Mouse (Mus musculus) cerebellum, postnatal 10 days (tissue): ENCODE measurements around the gene Gm28043.
A peak's percentile ranks its signal among the peaks of the same experiment; 100 is the strongest.
"Not testable (repeated sequence)": the region's sequence is repeated elsewhere in the genome, so short reads cannot be mapped to it uniquely, and the experiment has no call there.

Experiments used
- DNase-seq, 2 experiments: peaks; one replicate each; pipeline ENCODE4 v3.0.0; 2021; ENCODE audit warnings: mixed read lengths in 2 of 2

Gm28043 gene

DNA sequence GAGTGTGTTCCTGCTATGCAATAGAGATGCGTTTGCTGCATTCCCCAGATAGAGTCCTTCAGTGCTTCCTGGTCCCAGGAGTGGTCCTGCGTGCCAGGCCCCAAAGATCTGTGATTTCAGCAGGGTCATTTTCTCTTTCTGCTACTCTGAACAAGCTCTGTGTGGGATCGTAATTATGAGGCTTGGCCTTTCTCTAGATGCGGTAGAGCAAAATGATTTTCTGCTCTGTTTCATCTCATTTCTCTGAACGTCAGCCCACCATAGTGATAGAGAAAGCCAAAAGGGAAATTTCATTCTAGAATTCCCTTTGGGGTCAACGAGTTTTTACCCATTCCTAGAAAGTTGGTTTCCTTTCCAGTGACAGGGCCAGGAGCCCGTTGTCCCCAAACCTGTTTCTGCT, 67.6 kb downstream of the Gm28043 start:
- DNase-seq: no peak

DNA sequence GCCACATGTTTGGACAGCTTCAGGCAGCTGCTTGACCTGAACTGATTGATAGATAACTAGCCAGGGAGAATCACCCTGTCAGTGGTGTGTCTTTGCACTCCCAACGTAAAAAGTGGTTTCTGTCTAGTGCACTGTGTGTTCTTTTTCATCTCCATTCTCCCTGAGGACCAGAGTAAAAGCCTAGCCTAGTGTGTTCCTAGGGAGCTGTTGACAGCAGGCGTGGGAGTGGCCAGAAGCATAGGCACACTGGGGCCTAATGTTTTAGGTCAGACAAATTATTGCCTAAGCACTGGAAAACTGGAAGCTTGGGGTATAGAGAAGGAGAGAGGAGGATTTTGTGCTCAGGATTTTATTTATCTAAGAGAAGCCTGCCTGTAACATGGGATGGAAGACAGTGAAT, 68.5 kb downstream of the Gm28043 start:
- DNase-seq: no peak

DNA sequence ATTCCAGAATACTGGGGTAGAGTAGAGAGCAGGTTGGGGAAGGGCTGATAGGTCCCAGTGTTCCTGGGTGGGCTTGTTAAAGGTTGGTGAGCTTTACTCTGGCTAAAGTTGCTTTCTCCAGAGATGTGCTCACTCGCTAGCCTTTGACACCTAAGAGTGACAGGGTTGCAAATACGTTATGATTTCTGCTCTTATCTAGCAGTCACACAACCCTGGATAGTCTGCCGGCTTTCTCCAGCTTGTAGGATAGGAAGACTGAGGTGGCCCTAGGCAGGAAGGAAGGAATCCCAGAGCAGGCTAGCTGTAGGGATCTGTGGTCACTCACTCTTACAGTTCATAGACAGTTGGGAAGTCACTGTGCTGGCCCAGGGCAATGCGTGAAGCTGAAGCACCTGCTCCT, 69.6 kb downstream of the Gm28043 start:
- no peak for DNase-seq

DNA sequence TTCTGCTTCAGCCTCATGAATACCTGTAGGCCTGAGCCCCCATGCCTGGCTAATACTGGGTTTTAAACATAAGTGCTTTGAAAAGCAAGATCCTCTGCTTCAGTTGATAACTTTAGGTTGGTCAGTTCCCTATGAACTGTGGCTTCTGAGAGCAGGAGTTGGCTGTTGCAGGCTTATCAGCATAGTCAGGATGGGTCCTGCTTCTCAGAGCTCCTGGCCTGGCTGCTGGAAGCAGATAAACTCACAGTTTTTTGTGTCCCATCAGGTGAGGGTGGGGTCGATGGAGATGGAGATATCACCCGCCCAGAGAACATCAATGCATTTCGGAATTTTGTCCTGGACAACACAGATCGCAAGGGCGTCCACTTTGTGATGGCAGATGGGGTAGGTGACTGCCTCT, 72.1 kb downstream of the Gm28043 start:
- DNase-seq: no peak

DNA sequence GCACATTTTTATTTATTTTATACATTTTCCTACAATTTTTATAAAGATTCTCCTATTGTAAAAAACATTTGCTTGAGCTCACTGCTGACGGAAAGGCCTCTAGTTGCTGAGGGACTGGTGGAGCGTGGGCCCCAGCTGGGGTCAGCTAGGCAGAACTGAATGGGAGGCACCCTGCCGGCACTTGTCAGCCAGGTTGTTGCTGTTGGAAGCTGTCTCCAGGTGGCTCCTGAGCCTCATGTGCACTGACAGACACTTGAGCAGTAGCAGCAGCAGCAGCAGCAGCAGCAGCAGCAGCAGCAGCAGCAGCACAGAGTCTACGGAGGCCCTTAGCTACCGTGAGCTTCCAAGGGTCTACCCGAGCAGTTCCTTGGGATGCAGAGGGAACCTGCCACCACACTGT, 72.7 kb downstream of the Gm28043 start:
- peak; percentile 40 to 54 for DNase-seq

DNA sequence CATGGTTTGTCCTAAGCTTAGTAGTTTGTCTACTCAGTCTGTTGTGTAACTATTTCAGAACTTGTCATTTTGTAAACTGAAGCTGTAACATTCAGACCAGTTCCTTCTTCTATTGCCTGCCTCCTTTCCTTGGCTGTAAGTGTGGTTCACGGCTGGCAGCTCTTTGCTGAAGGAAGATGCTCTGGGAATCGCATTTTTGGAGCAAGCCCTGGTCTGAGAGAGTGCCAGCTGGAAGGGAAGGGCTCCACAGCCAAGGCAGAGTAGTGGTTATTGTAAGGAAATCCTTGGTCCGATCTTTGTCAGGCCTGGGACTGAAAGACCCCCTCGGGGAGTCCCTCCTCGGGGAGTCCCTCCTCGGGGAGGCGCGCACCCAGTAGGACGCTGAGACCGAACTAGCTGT, 73.9 kb downstream of the Gm28043 start:
- DNase-seq: peak; percentile 89 to 91

DNA sequence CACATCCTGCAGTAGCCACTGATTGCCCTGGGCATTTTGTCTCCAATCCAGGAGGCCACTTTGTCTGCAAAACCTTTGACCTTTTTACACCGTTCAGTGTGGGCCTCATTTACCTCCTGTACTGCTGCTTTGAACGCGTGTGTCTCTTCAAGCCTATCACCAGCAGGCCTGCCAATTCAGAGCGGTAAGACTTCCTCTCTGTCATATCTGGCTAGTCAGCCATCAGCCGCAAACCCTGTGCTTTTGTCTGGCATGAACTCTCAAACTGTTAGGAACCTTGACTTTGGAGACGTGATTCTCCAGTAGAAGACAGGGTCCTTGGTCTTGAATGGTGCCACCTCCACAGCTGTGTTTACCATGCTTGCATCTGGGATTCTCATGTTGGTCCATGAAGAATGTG, 75.6 kb downstream of the Gm28043 start:
- DNase-seq: no peak

DNA sequence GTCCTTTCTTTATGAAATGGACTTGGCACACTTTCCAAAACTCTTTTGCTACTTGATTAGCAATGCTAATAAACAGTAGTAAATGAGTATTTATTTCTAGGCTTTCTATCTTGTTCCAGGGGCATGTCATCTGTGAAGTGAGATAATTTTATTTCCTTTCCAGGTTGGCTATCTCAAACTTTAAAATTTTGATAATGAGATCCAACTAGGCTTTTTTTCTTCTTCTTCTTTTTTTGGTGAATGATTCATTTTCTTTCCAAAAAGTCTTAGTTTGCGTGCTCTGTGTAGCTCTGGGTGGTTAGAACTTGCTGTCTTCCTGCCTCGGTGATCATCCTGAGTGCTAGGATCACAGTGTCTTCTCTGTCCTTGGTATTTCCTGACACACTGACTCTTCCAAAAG, 78.2 kb downstream of the Gm28043 start:
- DNase-seq: no peak

DNA sequence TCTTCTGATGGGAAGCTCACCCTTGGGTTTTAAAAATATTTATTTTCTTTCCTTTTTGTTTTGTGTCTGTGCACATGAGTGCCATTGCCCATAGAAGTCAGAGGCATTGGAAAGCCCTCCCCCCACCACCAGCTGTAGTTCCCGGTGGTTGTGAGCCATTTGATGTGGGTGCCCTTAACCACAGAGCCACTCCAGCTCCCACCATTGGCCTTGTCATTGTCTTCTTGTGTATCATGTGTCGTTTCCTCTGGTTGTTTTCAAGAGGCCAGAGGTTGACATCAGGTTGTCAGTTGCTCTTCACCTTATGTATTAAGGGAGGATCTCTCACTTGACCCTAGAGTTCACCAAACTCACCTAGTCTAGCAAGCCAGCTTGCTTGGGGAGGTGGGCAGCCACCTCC, 78.9 kb downstream of the Gm28043 start:
- no peak for DNase-seq

DNA sequence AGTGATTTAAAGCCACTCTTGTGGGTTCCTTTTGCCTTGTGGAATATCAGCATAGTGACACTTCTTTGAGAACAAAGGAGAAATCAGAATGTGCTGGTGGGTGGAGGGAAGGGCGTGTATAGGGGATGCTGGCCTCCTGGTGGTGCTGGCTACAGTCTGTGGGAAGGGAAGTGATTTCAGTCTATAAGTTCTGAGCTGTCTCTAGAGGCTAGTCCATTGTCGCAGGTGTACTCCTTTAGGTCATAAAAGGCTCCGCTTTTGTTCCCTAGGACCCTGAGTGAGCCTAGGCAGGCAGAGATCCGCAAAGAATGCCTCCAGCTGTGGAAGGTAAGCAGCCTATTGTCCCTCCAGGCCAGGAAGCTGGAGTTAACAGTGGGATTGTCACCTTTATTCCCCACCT, 79.8 kb downstream of the Gm28043 start:
- no peak for DNase-seq

DNA sequence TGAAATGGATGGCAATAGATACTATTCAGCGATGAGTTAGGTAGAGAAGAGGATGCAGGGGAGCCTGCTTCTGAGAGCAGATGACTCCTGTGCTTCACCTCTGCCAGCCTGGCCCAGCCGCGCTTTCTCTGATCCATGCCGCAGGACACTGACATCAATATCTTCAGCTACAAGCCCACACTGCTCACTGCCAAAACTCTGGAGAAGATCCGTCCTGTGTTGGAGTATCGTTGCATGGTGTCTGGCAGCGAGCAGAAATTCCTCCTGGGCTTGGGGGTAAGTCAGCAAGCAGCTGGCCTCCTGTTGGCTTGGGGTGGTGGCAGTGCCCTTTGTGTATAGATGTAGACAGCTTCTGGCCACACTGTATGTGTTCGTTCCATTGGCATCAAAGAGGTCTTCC, 82.3 kb downstream of the Gm28043 start:
- DNase-seq: no peak

DNA sequence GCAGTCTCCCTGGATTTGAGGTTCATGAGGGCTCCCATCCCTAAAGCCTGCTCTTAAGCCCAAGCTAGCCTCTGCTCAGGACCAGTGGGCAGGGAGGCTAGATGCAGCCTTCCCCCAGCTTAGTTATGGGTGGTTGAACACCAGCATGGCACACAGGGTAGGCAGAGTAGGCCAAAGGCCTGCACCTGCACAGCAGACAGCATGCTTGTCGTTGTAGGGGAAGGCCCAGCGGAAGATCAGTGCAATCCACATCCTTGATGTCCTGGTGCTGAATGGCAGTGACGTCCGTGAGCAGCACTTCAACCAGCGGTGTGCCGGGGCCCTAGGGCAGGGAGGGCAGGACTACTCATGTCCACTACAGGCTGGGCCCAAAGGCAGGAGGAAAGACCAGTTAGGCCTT, 83.7 kb downstream of the Gm28043 start:
- DNase-seq: no peak

DNA sequence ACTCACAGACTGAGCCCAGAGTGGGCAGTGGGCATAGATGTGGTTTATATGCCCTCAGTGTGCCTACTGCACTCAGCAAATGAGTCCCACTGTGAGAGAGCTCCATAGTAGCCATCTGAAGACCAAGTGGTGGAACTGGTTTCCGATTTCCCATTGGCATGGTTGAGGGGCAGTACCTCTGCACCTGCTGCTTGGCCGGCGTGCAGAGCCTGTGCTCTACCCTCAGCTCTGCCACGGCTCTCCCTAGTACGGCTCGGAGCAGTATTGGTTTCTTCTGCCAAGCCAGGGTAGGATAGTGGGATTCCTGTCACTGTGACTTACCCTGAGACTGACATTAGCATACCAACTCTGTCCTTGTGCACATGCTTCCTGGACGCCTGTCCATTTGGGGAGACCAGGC, 85.9 kb downstream of the Gm28043 start:
- no peak for DNase-seq

DNA sequence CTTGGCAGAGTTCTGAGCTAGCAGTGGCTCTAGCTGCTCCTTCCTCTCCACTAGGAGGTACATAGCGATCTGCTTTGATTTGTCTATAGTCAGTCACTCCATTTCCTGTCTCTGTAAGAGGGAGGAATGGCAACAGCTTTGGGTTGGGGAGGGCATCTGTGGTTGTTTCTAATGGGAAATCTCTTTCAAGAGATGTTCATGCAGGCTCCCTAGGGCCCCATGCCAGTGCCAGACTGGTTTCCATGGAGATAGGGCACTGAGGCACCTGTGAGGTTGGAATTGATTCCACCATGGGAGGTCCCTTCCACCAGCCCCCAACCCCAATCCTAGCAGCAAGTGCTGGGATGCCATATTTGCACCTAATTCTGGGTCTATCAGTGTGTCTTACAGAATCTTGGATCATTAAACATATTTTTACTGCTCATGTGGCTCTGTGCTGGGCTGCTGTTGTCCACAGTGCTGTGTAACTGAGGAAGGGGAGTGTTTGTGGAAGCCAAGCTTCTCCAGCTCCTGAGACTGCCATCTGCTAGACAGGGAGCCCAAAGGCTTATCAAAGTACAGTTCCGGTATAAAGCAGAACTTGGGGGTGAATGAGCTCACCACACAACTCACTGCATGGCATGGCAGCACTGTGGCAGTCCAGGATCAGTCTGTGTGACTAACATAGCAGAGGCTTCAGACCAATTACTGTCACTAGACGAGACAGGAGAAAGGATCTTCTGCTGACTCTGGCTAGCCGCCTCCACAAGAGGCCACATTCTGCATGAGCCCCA, 88.4 kb downstream of the Gm28043 start:
- peak; percentile 59 to 72 for DNase-seq

DNA sequence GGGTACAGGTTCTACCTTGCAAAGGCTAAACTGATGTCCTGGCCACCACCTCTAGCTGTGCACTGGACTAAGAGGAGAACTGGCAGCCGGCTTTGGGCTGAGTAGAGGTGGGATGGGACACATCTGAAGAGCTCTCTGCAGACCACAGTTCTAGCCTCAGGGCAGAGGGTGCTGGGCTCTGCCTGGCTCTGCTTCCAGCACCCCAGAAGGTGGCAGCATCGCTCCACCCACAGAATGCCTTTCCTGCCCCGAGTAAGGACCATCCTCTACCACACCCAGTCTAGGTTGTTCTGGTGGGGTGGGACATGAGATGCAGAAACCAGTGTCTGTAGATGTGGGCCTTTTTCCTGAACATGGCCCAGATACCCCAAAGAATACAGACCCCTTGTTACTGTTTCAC, 90.1 kb downstream of the Gm28043 start:
- DNase-seq: peak; percentile 86 to 89

DNA sequence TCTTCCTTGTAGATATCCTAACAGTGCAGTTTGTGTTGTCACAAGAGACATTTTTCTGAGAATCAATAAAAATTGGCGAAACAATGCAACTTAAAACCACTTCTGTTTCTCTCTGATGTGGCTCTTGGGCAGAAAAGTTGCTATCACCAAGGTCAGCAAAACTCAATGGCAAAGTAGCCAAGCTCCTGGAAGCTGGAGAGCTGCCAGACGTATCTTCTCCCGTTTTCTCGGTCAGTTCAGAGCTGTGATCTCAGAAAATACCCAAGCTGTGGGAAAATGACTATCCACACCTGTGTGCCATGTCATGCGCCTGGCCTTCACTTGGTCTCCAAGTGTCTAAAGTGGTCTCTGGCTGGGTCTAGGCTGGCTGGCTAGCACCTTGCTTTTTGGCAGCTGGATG, 91.2 kb downstream of the Gm28043 start:
- DNase-seq: no peak

DNA sequence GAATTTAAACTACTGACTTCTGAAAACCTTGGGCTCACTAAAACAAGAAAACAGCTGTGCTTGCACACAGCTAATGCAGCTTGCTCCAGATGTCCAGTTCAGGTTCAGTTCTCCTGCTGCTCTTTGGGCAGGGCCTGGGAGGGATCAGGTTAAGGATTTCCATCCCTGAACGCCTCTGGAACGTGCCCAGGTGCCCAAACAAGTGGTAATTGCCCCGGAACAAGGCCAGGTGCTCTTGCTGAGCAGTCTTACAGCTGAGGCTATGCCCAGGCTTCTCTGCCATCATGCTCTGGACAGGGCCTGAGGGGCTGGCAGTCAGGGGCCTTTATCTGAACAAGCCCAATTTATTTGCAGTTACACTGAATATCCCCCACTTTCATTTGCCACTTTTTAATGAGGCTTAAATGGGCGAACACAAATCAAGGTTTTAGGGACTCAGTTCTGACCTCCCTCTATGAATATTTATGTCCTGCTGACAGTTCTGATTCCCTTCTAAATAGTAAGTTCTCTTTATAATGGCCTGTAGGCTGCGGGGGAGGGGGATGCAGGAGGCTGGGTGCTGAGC, 92.4 kb downstream of the Gm28043 start:
- peak in 1 of 2 experiments; percentile 56 for DNase-seq

DNA sequence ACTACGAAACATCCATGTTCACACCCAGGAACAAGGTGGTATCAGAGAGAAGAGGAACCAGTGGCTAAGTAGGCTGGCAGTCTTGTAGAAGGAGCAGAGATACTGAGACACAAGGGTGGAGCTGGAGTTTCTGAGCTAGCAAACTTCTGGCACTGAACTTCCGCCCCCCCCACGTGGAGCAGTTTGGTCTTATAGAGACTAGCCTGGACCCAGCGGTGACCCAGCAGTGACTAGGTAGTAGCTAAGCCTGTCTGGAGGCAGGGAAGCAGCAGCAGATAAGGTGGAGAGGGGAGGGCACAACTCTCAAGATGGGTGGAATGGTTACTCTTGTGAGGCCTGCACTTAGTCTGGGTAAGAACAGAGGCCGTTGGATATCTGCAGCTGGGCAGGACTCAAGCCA, 94.1 kb downstream of the Gm28043 start:
- no peak for DNase-seq

DNA sequence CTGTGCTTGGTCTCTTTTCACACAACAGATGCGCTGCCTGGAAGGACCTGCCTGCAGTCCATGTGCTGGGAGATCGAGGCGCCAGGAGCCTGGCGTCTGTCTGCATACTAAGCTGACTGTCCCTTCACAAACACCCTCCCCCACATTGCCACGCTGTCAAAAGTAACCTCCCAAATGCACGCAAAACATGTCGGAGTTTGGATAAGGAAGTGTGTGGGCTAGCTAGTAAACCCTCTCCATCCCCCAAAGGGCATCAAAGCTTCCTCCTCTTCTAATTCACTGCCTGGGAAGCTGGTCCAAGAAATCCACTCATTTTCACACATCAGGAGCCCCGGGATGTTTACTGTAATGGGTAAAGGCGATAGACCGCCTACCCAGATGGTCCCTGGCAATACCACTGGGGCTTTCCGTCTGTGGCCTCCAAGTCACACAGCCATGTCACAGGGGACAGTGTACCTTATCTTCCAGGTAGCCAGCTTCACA, 95.9 kb downstream of the Gm28043 start:
- peak; percentile 65 to 80 for DNase-seq

DNA sequence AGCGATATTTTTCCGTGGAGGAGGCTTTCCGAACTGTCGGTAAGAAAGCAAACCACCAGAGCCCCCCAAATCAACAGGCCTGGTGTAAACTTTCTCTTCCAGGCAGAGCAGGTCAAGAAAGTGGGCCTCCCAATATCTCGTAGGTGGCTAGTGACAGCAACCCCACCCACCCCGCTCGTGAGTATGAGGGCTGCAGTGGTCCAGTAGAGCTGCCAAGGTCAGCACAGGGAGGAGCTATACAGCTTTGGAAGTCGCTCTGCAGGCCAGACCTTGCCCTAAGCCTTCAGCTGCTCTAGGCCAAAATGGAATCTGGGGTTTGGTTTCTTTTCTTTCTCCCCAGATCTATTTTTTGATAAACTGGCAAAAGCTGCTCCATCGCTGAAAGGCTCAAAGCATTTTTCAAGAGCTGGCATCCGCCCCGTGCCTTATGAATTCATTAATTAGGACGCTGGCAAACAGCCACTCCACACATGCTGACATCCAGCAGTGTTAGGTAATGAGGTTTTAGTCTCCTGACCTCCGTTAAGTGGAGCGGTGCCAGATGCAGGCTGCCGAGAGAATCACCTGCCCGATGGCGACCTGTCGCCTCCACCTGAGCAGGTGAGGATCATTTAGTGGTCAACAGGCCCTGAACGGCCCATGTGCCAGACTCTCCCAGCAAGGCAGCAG, 96.5 kb downstream of the Gm28043 start:
- peak; percentile 92 to 93 for DNase-seq

DNA sequence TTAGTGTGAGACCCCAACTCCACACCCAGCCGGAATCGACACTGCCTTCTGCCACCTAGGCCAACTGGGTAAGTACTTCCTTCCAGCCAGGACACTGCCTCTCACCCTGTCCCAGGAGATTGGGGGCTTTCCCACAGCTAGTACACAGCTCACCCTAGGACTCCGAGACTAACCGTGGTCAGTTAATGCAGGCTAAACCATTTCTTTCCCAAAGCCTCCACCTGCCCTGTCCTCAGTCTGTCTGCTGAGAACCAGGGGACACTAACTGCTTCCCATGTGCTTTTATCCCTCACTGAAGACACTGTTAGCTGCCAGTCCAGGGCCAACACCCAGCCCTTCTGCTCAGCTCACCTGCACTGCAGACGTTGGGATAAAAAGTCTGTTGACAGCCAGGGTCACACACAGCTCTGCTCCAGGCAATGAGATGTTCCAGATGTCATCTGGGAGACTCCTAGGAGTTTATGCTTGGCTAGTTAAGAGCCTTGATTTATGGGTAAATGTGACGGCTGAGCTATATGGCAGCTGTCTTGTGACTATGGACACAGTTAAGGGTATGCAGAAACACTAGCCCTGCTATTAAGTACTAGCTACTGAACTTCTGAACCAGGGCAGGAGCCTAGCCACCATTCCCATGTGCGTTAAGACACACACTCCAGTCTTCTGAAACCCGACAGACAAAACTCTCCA, 97.2 kb downstream of the Gm28043 start:
- DNase-seq: no peak

DNA sequence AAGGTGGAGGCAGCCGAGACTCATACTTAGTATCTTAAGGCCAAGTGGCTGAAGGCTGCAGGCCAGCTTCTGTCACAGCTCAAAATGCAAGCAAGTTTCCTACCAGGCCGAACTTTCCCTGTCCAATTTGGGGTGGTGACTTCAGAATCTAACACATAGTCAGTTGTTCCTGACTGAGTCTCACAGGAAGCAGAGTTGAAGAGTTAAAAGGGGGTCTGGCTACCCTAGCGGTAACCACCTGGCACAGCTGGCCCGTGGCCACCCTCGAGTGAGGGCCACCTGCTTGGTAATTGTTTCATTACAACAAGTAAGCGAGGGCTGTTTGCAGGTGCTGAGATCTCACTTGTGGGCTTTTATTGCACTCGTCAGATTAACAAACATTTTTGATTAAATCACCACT, 97.9 kb downstream of the Gm28043 start:
- DNase-seq: peak; percentile 77 to 83

DNA sequence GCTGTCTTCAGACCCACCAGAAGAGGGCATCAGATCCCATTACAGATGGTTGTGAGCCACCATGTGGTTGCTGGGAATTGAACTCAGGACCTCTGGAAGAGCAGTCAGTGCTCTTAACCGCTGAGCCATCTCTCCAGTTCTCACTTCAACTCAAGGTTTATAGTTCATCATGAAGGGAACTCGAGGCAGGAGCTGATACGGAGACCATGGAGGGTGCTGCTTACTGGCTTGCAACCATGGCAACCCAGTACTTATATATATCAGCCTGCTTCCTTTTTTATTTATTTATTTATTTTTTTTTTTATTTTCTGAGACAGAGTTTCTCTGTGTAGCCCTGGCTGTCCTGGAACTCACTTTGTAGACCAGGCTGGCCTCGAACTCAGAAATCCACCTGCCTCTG, 99.1 kb downstream of the Gm28043 start:
- DNase-seq: not testable (repeated sequence)
